Mouse (Mus musculus): ENCODE data around the gene Lmbr1. TPM values are rescaled to one million over a fixed set of nuclear protein-coding genes. Genes with fewer than 3 reads are reported as not detected.

Lmbr1 gene
- 4.7 TPM for total RNA-seq (2023)

DNA sequence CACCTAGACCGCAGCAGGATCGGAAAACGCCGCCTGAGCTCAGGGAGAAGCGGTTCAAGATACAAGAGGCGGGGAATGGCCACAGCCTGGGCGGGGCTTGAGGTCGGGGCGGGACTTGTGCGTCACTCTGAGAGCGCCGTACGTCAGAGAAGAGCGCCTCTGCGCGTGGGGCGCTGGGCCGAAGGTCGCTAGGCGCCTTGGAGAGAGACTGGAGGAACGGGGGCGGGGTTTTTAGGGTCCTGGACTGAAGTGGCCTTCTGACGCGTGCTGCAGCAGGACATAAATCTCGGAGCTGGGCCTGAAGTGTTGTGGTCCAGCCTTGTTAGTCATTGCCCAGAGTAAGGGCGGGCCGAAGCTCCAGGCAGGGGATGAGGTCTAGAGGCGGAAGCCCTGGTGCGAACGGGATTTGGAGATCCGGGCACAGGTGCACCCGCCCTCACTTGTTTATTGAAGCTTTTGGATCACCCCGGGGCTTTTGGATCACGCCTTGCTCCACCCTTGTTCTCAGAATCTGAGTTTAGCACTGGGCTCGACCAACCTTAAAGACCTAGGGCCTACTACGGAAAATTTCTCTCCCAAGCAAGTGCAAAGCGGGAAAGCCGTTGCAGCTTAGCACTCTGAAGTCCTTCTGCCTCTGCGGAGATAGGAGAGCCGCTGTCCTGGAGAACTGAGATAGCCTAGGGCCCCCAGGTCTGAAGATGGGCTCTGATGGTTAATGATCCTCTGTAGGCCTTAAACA, at the start of gene Lmbr1:
Gene Lmbr1 (minus strand): TSS at position 93 of the 739 bp plus-strand sequence.

DNA sequence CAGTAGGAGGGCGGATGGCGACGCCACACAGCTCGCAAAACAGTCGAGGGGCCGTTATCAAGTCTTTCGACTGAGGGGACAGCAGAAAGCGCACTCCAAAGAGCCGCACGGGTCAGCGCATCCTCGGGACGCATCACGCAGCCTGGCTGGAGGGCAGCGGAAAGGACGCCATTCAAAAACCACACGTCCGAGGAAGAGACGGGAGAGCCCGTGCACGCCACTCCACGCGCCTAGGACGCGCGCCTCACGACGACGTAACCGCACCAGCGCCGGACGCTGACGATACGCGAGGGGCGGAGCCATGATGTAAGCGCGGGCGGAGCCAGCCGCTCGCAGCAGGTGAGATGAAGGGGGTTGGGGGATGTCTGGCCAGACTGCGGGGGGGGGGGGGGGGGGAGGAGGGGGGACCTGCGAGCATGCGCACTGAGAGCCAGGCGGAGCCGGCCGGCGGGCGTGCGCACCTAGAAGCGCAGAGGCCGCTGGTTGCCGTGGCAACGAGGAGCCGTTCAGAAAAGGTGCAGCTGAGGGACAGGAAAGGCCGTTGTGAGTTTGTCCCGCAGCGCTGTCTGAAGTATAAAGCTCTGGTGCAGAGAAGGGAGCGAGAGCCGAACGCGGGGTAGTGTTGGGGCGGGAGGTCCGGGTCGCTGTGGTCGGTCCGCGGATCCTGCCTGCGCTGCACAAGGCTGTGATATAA, 182.5 kb downstream of the Lmbr1 start, which contains the start of gene Rnf32:
Gene Rnf32 (plus strand): TSS at position 423 of the 694 bp plus-strand sequence.

Other genes with a start within 250 kb of the Lmbr1 start
- 12.7 TPM for gene Rnf32, start 182.4 kb downstream of the Lmbr1 start, total RNA-seq (2023)
- 24.4 TPM for gene Nom1, start 56.3 kb upstream of the Lmbr1 start, total RNA-seq (2023)
- not detected for gene Mnx1, start 100.1 kb upstream of the Lmbr1 start, total RNA-seq (2023)
- gene Ube3c, start 190.9 kb upstream of the Lmbr1 start, total RNA-seq (2023) = 40.3 TPM

All from CD4-positive naive resting alpha-beta T cell, adult 76 days (primary cell).